Mouse (Mus musculus) gonadal fat pad, adult 2 months (tissue): Measurements from ENCODE around the gene Myoz1. TPM values are rescaled to one million over a fixed set of nuclear protein-coding genes. Genes with fewer than 3 reads are reported as not detected.

Source experiments
- DNase-seq: peaks from one replicate; pipeline ENCODE4 v3.0.0-alpha.2; 2012; ENCODE audit warnings: low read depth
- polyA plus RNA-seq: library from polyadenylated mRNA; depleted of rRNA; stranded (reverse); fragments of >200 nt; gene quantifications from 2 replicates; pipeline ENCODE4 v1.2.3, GENCODE M21; 2012

The Myoz1 gene
- polyA plus RNA-seq, 1 experiment, result 1.6 TPM

DNA sequence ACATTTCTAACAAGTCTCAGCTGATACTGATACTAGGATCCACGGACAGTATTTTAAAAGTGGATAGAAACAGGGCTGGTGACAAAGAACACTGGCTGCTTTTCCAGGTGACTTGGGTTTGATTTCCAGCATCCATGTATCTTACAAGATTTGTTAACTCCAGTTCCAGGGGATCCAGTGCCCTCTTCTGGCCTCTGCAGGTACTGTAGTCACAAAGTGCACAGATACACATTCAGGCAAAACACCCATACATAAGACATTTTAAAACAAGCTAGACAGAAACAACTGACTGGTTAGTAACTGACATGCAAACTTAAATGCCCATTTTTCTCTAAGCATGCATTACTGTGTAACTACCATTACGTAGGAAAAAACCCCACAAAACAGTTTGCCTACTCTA is 16.6 kb upstream of the Myoz1 start:
- DNase-seq, result no peak

- no peak for DNase-seq
Observed at GRCm38 (mm10) chr14:20668154-20668810, 11.9 kb upstream of the Myoz1 start, which contains the start of gene Synpo2l. Gene Synpo2l, minus strand, starts transcription at chr14:20668354.

- no peak for DNase-seq
Observed at GRCm38 (mm10) chr14:20667469-20667868, 11.1 kb upstream of the Myoz1 start.

GRCm38 (mm10) chr14:20664436-20664835 is 8.1 kb upstream of the Myoz1 start:
- no peak for DNase-seq

DNA sequence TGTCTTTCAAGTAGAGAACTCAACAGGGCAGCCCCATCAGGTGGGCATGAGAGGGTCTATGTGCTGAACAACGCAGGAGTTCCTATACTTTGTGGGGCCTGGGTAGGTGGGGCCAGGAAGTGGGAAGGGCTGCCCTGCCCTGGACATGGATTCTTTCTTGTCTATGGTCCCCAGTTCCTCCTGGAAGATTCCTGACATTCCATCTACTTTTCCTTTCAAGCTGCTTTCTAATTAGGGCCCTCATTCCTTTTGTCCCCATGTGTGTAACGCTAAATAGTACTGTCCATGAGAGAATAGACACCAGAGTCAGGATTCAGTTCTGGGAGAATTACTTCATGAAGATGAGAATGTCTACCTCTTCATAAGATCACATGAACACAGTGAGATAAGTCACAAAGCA is 7.3 kb upstream of the Myoz1 start:
- no peak for DNase-seq

- DNase-seq, result no peak
Observed at GRCm38 (mm10) chr14:20662740-20663139, 6.4 kb upstream of the Myoz1 start.

- DNase-seq, result no peak
Observed at GRCm38 (mm10) chr14:20661661-20662331, 5.5 kb upstream of the Myoz1 start.

DNA sequence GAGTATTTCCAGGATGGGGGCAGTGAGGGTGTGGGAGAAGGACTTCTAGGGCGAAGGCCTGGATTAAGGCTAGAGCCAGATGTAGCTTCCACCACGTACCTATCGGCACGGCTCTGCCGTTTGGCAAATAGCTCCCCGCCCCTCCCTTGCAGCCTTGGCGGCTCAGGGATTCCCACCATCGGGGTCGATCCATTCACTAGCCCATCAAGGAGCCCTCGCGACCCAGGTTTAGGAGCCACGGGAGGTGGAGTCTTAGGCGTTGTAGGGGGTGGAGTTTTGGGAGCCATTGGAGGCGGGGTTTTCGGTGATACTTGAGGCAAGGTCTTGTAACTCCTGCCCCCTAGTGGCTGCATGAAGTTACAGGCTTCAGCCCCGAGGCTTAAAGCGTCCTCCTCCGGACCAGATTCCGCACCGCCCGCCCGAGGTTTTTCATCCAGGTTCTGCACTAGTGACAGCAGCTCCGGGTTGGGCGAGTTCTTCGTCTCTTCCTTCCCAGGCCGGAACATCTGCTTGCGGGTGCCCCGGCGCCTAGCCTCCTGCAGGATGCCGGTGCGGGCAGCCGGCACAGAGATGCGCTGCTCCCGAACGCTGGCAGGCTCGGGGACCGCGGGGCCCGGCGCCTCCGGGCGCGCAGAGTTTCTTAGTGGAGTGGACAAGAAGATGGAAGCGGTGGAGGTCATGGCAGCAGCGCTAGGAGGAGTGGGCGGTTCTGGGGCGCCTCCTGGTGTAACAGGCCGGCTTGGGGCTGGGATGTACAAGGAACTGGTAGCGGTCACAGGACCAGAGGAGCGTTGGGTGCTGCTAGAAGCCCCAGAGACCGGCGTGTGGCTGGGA is 4.7 kb upstream of the Myoz1 start:
- no peak for DNase-seq

GRCm38 (mm10) chr14:20659687-20660086 is 3.3 kb upstream of the Myoz1 start:
- DNase-seq, result no peak

DNA sequence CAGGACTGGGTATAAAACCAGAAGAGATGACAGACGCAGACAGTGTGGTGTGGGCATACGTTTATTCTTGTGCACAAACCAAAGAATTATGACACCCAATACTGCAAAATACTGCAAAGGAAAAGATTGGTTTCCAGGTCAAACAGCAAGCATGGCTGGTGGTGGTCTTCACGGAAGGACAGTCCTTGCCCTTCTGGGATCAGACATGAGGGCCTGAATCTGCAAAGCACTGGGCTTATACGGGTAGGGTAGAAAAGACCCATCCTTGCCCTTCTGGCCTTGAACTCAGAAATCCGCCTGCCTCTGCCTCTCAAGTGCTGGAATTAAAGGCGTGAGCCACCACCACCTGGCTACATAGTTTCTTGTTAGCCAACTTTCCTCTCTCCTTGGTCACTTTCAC is 2.6 kb upstream of the Myoz1 start:
- DNase-seq, result no peak

DNA sequence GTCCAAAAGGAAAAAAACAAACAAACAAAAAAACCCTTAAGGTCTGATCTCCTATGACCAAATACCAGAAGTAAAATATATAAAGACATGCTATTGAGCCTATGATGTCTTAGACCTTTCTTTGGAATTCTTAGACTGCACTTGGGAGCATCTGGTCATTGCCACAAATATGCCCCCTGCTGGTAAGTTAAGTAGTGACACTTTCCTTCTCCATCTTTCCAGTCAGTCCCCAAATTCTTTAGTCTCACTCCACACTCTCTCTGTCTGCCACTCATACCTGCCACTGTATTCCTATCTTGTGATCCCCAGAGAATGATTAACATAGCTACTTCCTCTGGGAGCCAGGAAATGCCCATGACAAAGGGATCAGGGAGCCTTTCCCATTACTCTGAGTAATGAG is 2.0 kb upstream of the Myoz1 start:
- DNase-seq, result no peak

DNA sequence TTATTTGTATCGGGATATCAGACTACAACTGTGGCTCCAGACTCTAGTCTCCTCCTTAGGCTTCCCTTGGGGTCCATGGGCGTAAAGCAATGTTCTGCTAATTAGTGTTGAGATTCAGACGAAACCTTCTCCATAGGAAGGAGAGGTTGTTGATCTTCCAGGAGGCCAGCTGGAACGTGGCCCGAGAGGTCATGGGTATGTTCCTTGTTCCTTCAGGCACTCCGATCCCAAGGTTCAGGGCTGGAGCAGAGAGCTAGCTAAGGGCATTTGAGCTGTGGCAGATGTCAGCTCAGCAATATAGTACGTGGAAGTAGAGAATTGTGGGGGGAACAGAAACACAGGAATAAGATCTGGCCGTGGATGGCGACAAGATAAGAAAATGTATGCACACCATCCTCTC is 609 bp downstream of the Myoz1 start:
- DNase-seq, result no peak

DNA sequence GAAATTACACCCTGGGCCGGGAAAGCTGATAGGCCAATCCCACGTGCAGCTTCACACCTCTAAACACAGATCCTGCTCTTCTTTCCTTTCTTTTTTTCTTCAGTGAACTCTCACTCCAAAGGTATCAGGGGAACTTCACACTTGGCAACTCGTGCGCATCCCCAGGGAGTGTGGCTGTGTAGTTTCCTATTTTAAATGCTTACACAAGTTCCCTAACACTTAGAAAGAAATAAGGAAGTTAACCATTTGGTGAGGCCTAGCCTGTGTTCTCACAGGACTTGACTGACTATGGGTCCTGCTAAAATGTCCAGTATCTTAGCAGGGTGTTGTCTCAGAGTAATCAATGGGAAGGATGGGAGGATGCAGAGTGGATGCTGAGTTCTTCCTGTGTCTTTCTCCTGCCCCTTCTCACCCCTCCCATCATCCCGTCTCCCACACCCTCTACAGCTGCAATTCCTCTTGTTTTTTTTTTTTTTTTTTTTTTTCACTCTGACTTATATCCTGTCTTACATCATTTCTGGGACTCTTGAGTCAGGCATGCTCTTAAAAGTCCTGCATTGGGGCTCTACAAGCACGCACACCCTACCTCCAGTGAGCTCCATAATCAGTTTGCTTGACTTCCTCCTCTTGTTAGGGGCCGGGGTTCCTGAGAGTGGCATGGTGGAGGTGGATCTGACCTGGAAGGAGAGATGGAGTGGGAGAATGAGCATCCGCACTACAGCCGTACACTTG is 1.5 kb downstream of the Myoz1 start:
- DNase-seq, result no peak

DNA sequence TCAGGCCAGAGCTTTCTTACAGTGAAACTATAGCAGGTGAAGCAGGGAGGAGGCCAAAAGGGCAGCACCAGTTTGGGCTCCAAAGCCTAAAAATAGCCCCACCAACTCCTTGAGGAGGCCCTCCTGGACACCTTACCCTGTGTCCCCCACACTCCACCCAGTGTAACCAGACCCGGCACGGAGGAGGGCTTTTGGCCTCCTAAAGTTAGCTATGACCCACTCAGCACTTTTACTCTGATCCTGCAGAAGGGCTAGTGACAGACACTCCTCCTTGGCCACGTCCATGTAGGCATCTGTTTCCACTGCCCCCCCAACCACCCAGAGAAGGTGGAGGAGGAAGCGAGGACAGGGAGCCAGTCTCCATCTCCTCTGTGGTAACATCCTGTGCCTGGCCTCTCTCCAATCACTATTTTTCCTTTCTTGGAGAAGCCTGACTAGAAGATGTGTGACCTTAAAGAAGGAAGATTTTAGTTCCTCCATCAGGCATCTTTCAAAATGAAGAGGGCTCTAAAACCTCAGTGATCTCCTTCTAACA is 4.6 kb downstream of the Myoz1 start:
- DNase-seq, result no peak

DNA sequence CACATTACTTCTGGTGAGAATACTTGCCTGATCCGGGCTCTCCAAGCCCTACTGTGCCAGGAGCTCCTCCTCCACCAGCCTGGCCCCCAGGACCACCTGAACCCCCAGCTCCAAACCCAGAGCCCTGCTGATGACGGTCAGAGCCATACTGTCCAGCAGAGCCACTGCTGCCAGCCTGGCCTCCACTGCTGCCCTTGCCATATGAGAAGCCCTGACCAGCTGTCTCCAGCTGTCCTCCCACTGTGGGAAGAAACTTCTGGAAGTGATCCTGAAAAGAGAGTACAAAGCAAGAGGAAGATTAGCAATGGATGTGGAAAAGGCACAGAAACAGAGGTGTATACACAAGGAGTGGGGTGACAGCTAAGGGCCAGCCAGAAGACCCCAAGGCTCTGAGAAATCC is 5.3 kb downstream of the Myoz1 start:
- no peak for DNase-seq

DNA sequence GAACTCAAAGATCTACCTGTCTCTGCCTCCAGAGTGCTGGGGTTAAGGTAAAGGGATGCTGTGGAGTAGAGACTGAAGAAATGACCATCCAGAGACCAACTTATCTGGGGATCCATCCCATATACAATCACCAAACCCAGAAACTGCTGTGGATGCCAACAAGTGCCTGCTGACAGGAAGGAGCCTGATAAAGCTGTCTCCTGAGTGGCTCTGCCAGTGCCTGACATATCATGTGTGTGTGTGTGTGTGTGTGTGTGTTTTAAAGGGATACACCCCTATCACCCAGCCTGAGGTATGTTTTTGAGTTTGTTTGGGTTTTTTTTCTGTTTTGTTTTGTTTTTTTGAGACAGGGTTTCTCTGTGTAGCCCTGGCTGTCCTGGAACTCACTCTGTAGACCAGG is 10.0 kb downstream of the Myoz1 start:
- no peak for DNase-seq

- no peak for DNase-seq
Observed at GRCm38 (mm10) chr14:20645547-20645946, 10.8 kb downstream of the Myoz1 start.

- no peak for DNase-seq
Observed at GRCm38 (mm10) chr14:20641438-20641875, 14.9 kb downstream of the Myoz1 start.

- DNase-seq, result no peak
Observed at GRCm38 (mm10) chr14:20640644-20641437, 15.5 kb downstream of the Myoz1 start, which contains the start of gene Usp54. Gene Usp54, minus strand, starts transcription at chr14:20641063.

DNA sequence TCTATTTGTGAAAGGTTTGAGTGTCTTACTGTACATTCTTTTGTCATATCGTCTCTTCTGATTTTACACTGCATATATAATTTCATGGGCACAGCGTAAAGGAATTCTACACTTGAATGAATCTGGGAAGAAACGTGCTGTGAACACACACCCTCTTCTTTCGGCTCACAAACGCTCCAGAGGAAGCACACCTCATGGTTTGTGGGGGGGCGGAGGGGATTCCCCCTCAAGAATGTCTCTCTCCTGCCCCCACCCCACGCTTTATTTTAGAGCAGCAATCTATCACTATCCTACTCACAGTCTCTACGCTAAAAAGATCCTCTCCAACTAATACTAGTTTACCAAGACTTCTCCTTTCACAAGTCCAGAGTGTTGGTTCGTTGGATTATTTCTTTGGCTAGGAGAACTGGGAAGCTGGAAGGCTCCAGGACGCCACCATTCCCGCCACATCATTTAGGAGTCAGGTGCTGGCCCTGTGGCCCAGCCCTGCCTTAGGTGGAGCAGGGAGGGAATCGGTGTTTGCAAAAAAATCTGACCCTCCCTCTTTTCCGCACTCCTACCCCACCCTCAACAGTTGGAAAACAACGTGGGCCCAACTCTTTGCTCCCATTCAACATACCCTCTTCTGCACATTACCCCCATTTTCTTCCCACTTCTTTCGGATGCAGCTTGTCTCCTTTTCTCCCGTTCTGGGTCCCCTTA is 16.3 kb downstream of the Myoz1 start:
- no peak for DNase-seq
